In the genomic region with DNA sequence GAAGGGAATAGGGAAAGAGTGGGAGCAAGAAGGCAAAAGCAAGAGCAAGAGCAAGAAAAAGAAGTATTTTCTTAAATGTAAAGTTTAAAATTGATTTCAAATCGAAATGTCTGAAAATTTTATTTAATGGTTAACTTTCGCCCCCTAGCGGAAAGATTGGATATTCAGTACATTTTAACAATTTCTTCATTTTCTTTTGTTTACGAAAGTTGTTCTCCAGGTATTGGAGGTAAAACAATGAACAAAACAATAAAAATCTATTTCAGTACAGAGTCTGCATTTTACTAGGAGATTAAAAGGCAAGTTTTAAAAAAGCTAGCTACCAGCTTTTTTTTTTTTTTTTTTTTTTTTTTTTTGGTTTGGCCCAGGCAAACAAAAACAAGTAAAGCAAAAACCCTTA, we compare ENCODE assay signal across 13 mouse cellular contexts. TPM values are rescaled to one million over a fixed set of nuclear protein-coding genes. Genes with fewer than 3 reads are reported as not detected.
A peak's percentile ranks its signal among the peaks of the same experiment; 100 is the strongest.
DNase-seq lines count a peak whose midpoint lies in the region; ATAC-seq and TF ChIP-seq lines count a peak whose summit lies in the region.
"Had no signal": no experiment of that assay in that cellular context is flagged by ENCODE, and none has a peak within 500 bp of the region (broad histone marks: within the 10 kb centered on the region; RNA-seq: fewer than 3 reads in every experiment).

No protein-coding gene starts in this region.

- no peak for DNase-seq in gastrocnemius, adult 2 months
- DNase-seq in gastrocnemius, postnatal 25 days: no peak
- DNase-seq in lung, embryonic 14.5 days: peak; percentile 83
- DNase-seq in lung, postnatal 4 days: no peak
- DNase-seq in MN1 (ENCODE audit: low spot score): peak; percentile 64
- DNase-seq in lung, postnatal 36 days: peak; percentile 53
- DNase-seq in yolk sac, embryonic 10.5 days (ENCODE audit: low spot score): no peak
- DNase-seq in cerebellum, postnatal 36 days: no peak
- DNase-seq: layer of hippocampus, postnatal 36 days; thymus, postnatal 25 days had no signal

- no peaks in the 10 kb centered on the region for H3K36me3 ChIP-seq in lung, embryonic 14.5 days (ENCODE audit: insufficient read depth)
- H3K36me3 ChIP-seq: forebrain, embryonic 12.5 days had no signal

- H3K9ac ChIP-seq in lung, embryonic 14.5 days: no peak overlapping the region
- H3K9ac ChIP-seq: forebrain, embryonic 12.5 days had no signal

- H3K4me3 ChIP-seq in gastrocnemius, adult 2 months: no peak overlapping the region
- no peak overlapping the region for H3K4me3 ChIP-seq in lung, embryonic 14.5 days (ENCODE audit: low read depth, low read length)
- H3K4me3 ChIP-seq: forebrain, embryonic 12.5 days had no signal

- H3K4me1 ChIP-seq in lung, embryonic 14.5 days (ENCODE audit: insufficient read depth): no peaks in the 10 kb centered on the region

- 13% methylated on average over 4 of the region's 4 CpGs for WGBS in lung, embryonic 14.5 days

- intact Hi-C loops in gastrocnemius, adult 2 months (cut with DNase I): loop anchor here (5.0 kb wide), 1 partner anchor 108 kb away; no protein-coding TSS in a partner anchor

- no peak overlapping the region for H3K27ac ChIP-seq in gastrocnemius, adult 2 months
- no peak overlapping the region for H3K27ac ChIP-seq in lung, embryonic 14.5 days (ENCODE audit: low read depth)
- H3K27ac ChIP-seq: macrophage had no signal

- no peaks in the 10 kb centered on the region for H3K9me3 ChIP-seq in lung, embryonic 14.5 days (ENCODE audit: low read depth, low read length)
- H3K9me3 ChIP-seq: forebrain, embryonic 12.5 days had no signal

- no peaks in the 10 kb centered on the region for H3K27me3 ChIP-seq in lung, embryonic 14.5 days (ENCODE audit: insufficient read depth, low read length)
- H3K27me3 ChIP-seq: forebrain, embryonic 12.5 days had no signal

- no peak overlapping the region for H3K4me2 ChIP-seq in lung, embryonic 14.5 days

- ATAC-seq in lung, embryonic 14.5 days (ENCODE audit: insufficient read depth): no peak

- peak; percentile 70 for TF ChIP-seq CTCF in gastrocnemius, adult 2 months (IDR thresholded peaks at IDR 0.05)
- peak; percentile 56 for TF ChIP-seq CTCF in lung, embryonic 14.5 days (IDR thresholded peaks at IDR 0.05; ENCODE audit: low read depth)

RNA-seq across cellular contexts. Expression of gene Hist1h2ah, which starts 4.9 kb away (rescaled TPM):
- 1 to 10 TPM in 1 of 2 experiments, not detected in 1; 3.7 TPM for total RNA-seq in gastrocnemius, adult 2 months (2021)
- total RNA-seq in gastrocnemius, postnatal 25 days (2021): 1 to 10 TPM; 2.9 to 7.7 TPM
- 21.2 and 21.6 TPM in 2 replicates for polyA plus RNA-seq in lung, embryonic 14.5 days (2014; fragmentation: Nextera tagmentation; extraction: Ambion mirVana)
- polyA plus RNA-seq: macrophage; neural tube, embryonic 14.5 days had no signal

RNA-seq across cellular contexts. Expression of gene Hist1h2bk, which starts 5.2 kb away (rescaled TPM):
- 1 to 10 TPM in 1 of 2 experiments, not detected in 1; 2.6 TPM for total RNA-seq in gastrocnemius, adult 2 months (2021)
- 10 to 100 TPM; 13.9 to 29.0 TPM for total RNA-seq in gastrocnemius, postnatal 25 days (2021)
- 8.6 and 11.7 TPM in 2 replicates for polyA plus RNA-seq in lung, embryonic 14.5 days (2014; fragmentation: Nextera tagmentation; extraction: Ambion mirVana)
- polyA plus RNA-seq: macrophage; neural tube, embryonic 14.5 days had no signal

RNA-seq across cellular contexts. Expression of gene Hist1h4i, which starts 10.7 kb away (rescaled TPM):
- total RNA-seq in gastrocnemius, adult 2 months (2021): 10 to 100 TPM; 24.1 to 25.0 TPM
- 10 to 100 TPM; 30.9 to 31.7 TPM for total RNA-seq in gastrocnemius, postnatal 25 days (2021)
- 26.4 and 26.7 TPM in 2 replicates for polyA plus RNA-seq in lung, embryonic 14.5 days (2014; fragmentation: Nextera tagmentation; extraction: Ambion mirVana)

RNA-seq across cellular contexts. Expression of gene Hist1h2ag, which starts 12.3 kb away (rescaled TPM):
- total RNA-seq in gastrocnemius, adult 2 months (2021): 1 to 10 TPM; 1.1 to 2.3 TPM
- total RNA-seq in gastrocnemius, postnatal 25 days (2021): 10 to 100 TPM in 1 of 2 experiments, 1 to 10 TPM in 1; 3.5 to 16.1 TPM
- 71.0 and 82.2 TPM in 2 replicates for polyA plus RNA-seq in lung, embryonic 14.5 days (2014; fragmentation: Nextera tagmentation; extraction: Ambion mirVana)
- polyA plus RNA-seq: macrophage had no signal

RNA-seq across cellular contexts. Expression of gene Hist1h2bj, which starts 12.5 kb away (rescaled TPM):
- total RNA-seq in gastrocnemius, adult 2 months (2021): 1 to 10 TPM; 2.3 to 3.4 TPM
- total RNA-seq in gastrocnemius, postnatal 25 days (2021): 10 to 100 TPM in 1 of 2 experiments, 1 to 10 TPM in 1; 5.3 to 14.5 TPM
- polyA plus RNA-seq in lung, embryonic 14.5 days (2014; fragmentation: Nextera tagmentation; extraction: Ambion mirVana): 15.8 and 16.9 TPM in 2 replicates
- polyA plus RNA-seq: macrophage had no signal

Comparison
In these comparisons a context has a peak if more than half of its experiments do, and no peak if none do; other contexts are left out.
1. DNase-seq: peak in lung, embryonic 14.5 days (single experiment), MN1 (single experiment) and lung, postnatal 36 days (single experiment); none in gastrocnemius, adult 2 months (single experiment), gastrocnemius, postnatal 25 days (single experiment), lung, postnatal 4 days (0 of 2), yolk sac, embryonic 10.5 days (single experiment) and cerebellum, postnatal 36 days (0 of 2).
2. RNA of gene Hist1h2bk, which starts 5.2 kb away (total RNA-seq): 13.9 to 29.0 TPM in gastrocnemius, postnatal 25 days; 2.6 TPM in gastrocnemius, adult 2 months; every median in the first group is over 4 times any median in the second.